Mouse (Mus musculus) heart, embryonic 13.5 days (tissue): ENCODE measurements around the gene Lhfpl2. TPM values are rescaled to one million over a fixed set of nuclear protein-coding genes. Genes with fewer than 3 reads are reported as not detected.
A peak's percentile ranks its signal among the peaks of the same experiment; 100 is the strongest.

Experiments used
- ATAC-seq: fragments of 200-750 bp; cut with Nextera tagmentation; 2 replicates; pipeline ENCODE4 v1.8.0; 2017; ENCODE audit warnings: moderate TSS enrichment; ENCODE audit not compliant: insufficient number of reproducible peaks, low FRiP score, low TSS enrichment; ENCODE audit errors: extremely low read depth
- H3K27ac ChIP-seq: fragments of 300-500 bp; sonication (generic); replicated peaks from 2 replicates; pipeline ENCODE4 v1.5.1; 2015; ENCODE audit warnings: moderate library complexity, mild to moderate bottlenecking, inconsistent platforms
- H3K27me3 ChIP-seq: fragments of 300-500 bp; sonication (generic); replicated peaks from 2 replicates; pipeline ENCODE4 v1.6.1; 2015; ENCODE audit warnings: mild to moderate bottlenecking, inconsistent platforms
- H3K36me3 ChIP-seq: fragments of 300-500 bp; sonication (generic); 2 replicates; pipeline ENCODE4 v1.6.1; 2015; ENCODE audit warnings: mild to moderate bottlenecking, inconsistent platforms
- H3K4me1 ChIP-seq: fragments of 300-500 bp; sonication (generic); 2 replicates; pipeline ENCODE4 v1.6.1; 2015; ENCODE audit warnings: inconsistent platforms
- H3K4me2 ChIP-seq: fragments of 300-500 bp; sonication (generic); 2 replicates; pipeline ENCODE4 v1.6.1; 2015; ENCODE audit warnings: inconsistent platforms, mild to moderate bottlenecking, moderate library complexity
- H3K4me3 ChIP-seq: fragments of 300-500 bp; sonication (generic); 2 replicates; pipeline ENCODE4 v1.5.1; 2015; ENCODE audit warnings: moderate library complexity, mild to moderate bottlenecking, inconsistent platforms
- H3K9ac ChIP-seq: fragments of 300-500 bp; sonication (generic); 2 replicates; pipeline ENCODE4 v1.6.1; 2015; ENCODE audit warnings: inconsistent platforms, mild to moderate bottlenecking, moderate library complexity
- H3K9me3 ChIP-seq: fragments of 300-500 bp; sonication (generic); 2 replicates; pipeline ENCODE4 v1.6.1; 2016; ENCODE audit warnings: inconsistent platforms
- WGBS: fragments of 180-500 bp; shearing (Covaris S2); methylation state at CpG from one replicate; pipeline ENCODE4 v1.1.7; 2015; ENCODE audit warnings: mixed read lengths; 5-methylcytosine and 5-hydroxymethylcytosine counted together
- polyA plus RNA-seq: library from polyadenylated mRNA; unstranded; fragments of >200 nt; fragmentation: Nextera tagmentation; extraction: Ambion mirVana; gene quantifications from 2 replicates; pipeline ENCODE4 v1.2.1, GENCODE M21; 2015

Lhfpl2 gene
- polyA plus RNA-seq, 1 experiment from 2014 or later, result 24.5 TPM

DNA sequence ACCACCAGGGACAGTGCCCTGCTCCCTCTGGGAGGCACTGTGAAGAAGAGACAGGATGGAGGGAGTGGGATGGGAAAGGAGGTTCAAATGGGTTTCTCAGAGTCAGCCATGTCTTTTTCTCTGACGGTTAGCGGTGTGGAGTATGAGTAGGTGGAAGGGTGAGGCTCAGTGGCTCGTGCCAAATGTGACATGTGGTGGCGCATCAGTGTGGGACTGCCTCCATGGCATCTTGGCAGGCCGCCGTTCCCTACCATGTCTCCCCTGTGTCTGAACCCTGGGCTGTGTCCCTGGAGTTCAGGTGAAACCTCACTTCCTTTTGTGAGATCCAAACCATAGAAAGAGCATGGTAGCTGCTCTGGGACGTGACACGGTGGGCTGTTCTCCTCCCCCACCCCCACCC lies 92.2 kb downstream of the Lhfpl2 start:
- no peak overlapping the region for H3K4me2 ChIP-seq
- H3K27ac ChIP-seq, result no peak overlapping the region
- no peak overlapping the region for H3K4me3 ChIP-seq
- H3K36me3 ChIP-seq, result 0 out of 2 replicates have a peak, but pooled peaks cover 5% of the 10 kb centered on the region
- H3K4me1 ChIP-seq, result peaks cover 33% of the 10 kb centered on the region
- WGBS, result 93% methylated on average over 8 of the region's 8 CpGs
- H3K27me3 ChIP-seq, result no peaks in the 10 kb centered on the region
- H3K9me3 ChIP-seq, result no peaks in the 10 kb centered on the region
- H3K9ac ChIP-seq, result no peak overlapping the region
- ATAC-seq, result no peak

- ATAC-seq, result no peak
- Histone ChIP-seq H3K4me1 (peaks cover 43% of the 10 kb centered on the region), H3K27me3 (no peaks in the 10 kb centered on the region), H3K27ac (no peak overlapping the region), H3K9ac (no peak overlapping the region), H3K4me3 (no peak overlapping the region), H3K9me3 (no peaks in the 10 kb centered on the region), H3K36me3 (0 out of 2 replicates have a peak, but pooled peaks cover 5% of the 10 kb centered on the region), H3K4me2 (no peak overlapping the region)
- WGBS, result 63% methylated on average over 4 of the region's 4 CpGs
These were observed 93.7 kb downstream of the Lhfpl2 start for GRCm38 (mm10) chr13:94151308-94151707.

- 0 out of 2 replicates have a peak, but pooled peaks cover 5% of the 10 kb centered on the region for H3K36me3 ChIP-seq
- no peak overlapping the region for H3K4me3 ChIP-seq
- no peak overlapping the region for H3K9ac ChIP-seq
- no peak overlapping the region for H3K27ac ChIP-seq
- no peak for ATAC-seq
- no peak overlapping the region for H3K4me2 ChIP-seq
- peaks cover 43% of the 10 kb centered on the region for H3K4me1 ChIP-seq
- H3K9me3 ChIP-seq, result peaks cover 3% of the 10 kb centered on the region; the same call in 1 of the 2 replicates
- H3K27me3 ChIP-seq, result no peaks in the 10 kb centered on the region
- WGBS, result 84% methylated on average over 10 of the region's 10 CpGs
These were observed 95.2 kb downstream of the Lhfpl2 start for GRCm38 (mm10) chr13:94152836-94153235.

- Histone ChIP-seq H3K4me1 (peaks cover 38% of the 10 kb centered on the region), H3K9ac (no peak overlapping the region), H3K4me2 (no peak overlapping the region), H3K9me3 (peaks cover 3% of the 10 kb centered on the region; the same call in 1 of the 2 replicates), H3K36me3 (0 out of 2 replicates have a peak, but pooled peaks cover 5% of the 10 kb centered on the region), H3K27me3 (no peaks in the 10 kb centered on the region), H3K27ac (no peak overlapping the region), H3K4me3 (no peak overlapping the region)
- ATAC-seq, result no peak
- WGBS, result 76% methylated on average over 6 of the region's 6 CpGs
These were observed 96.1 kb downstream of the Lhfpl2 start for GRCm38 (mm10) chr13:94153658-94154057.

GRCm38 (mm10) chr13:94154512-94155296 lies 97.1 kb downstream of the Lhfpl2 start:
- no peaks in the 10 kb centered on the region for H3K27me3 ChIP-seq
- H3K27ac ChIP-seq, result no peak overlapping the region
- H3K4me3 ChIP-seq, result no peak overlapping the region
- H3K36me3 ChIP-seq, result 0 out of 2 replicates have a peak, but pooled peaks cover 5% of the 10 kb centered on the region
- no peak for ATAC-seq
- H3K4me1 ChIP-seq, result peaks cover 40% of the 10 kb centered on the region
- H3K4me2 ChIP-seq, result no peak overlapping the region
- peaks cover 3% of the 10 kb centered on the region; the same call in 1 of the 2 replicates for H3K9me3 ChIP-seq
- WGBS, result 78% methylated on average over 15 of the region's 15 CpGs
- H3K9ac ChIP-seq, result no peak overlapping the region

- Histone ChIP-seq H3K27ac (no peak overlapping the region), H3K9me3 (peaks cover 3% of the 10 kb centered on the region; the same call in 1 of the 2 replicates), H3K4me2 (no peak overlapping the region), H3K4me1 (peaks cover 34% of the 10 kb centered on the region), H3K36me3 (0 out of 2 replicates have a peak, but pooled peaks cover 5% of the 10 kb centered on the region), H3K4me3 (no peak overlapping the region), H3K9ac (no peak overlapping the region), H3K27me3 (no peaks in the 10 kb centered on the region)
- WGBS, result 53% methylated on average over 9 of the region's 9 CpGs
- ATAC-seq, result no peak
These were observed 98.2 kb downstream of the Lhfpl2 start for GRCm38 (mm10) chr13:94155657-94156429.

DNA sequence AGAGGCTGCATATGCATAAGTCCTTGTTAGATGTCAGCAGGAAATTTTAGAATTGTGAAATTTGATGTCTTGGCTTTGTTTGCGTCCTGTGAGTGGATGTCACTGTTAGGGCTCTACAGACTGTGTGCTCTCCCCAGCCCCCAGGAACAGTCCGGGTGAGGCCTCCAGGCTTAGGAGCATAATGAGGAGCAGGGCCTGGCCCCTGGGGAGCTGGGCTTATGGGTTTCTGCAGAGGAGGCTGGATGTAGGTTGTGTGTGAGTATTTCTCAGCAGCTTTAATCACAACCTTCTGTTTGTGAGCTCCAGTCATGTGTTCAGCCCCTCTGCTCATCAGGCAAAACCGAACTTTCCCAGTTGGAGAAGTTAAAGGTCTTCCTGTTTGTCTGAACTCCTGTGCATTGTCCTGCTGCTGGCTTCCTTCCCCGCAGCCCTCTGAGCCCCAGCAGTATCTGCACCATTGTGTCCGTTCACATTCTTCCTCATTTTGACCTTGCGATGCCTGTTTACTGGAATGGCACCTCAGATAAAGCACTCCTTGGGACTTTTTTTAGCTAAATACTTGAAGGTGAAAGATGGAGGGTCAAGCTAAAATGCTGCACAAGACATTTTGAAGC lies 101.4 kb downstream of the Lhfpl2 start:
- Histone ChIP-seq H3K27ac (peak overlapping the region; percentile 80), H3K4me1 (peaks cover 27% of the 10 kb centered on the region)

DNA sequence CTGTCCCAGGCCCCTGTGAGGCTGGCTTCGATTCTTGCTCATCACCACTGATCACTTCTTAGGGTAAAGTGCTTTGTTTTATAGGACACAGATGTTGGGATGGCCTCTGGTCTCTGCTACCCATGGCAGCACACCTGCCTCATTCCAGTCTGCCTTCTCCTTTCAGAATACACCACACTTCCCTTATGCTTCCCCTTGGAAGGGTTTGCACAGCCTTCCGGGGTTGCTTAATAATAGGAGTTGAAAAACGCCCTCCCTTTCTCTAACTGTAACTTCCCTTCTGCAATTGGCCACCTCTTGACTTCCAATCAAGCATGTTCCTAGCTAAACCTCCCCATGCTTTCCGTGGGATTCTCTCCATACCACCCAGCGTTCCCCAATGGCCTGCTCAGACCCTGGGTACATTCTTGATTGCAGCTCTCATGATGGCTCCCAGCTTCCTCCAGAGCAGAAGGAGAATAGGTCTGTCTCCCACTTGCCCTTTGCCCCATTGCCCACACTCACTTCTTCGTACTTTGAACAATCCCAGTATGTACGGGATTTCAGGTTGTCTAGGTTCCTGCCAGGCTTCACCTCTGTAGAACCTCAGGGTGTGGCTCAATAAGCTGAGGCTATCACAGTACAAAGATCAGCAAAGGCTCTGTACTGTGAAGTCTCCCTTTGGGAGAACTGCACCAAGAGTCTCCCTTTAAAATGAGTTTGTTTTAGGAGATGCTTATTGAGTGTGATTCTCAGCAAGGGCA lies 102.1 kb downstream of the Lhfpl2 start:
- no peak overlapping the region for H3K9ac ChIP-seq
- no peak for ATAC-seq
- 77% methylated on average over 7 of the region's 7 CpGs for WGBS

More for the DNA sequence above, 101.4 kb downstream of the Lhfpl2 start:
- WGBS, result 31% methylated on average over 6 of the region's 6 CpGs
- ATAC-seq, result no peak; the same call in 1 of the 2 replicates
- no peak overlapping the region for H3K4me2 ChIP-seq
- H3K4me3 ChIP-seq, result no peak overlapping the region
- 0 out of 2 replicates have a peak overlapping the region, but pooled peaks have one; percentile 33 for H3K9ac ChIP-seq
- H3K27me3 ChIP-seq, result no peaks in the 10 kb centered on the region
- H3K9me3 ChIP-seq, result peaks cover 3% of the 10 kb centered on the region; the same call in 1 of the 2 replicates
- no peaks in the 10 kb centered on the region for H3K36me3 ChIP-seq

GRCm38 (mm10) chr13:94164501-94164900 lies 106.9 kb downstream of the Lhfpl2 start:
- Histone ChIP-seq H3K4me1 (peaks cover 12% of the 10 kb centered on the region), H3K27ac (no peak overlapping the region), H3K27me3 (no peaks in the 10 kb centered on the region), H3K9me3 (no peaks in the 10 kb centered on the region), H3K4me3 (no peak overlapping the region), H3K36me3 (no peaks in the 10 kb centered on the region), H3K9ac (no peak overlapping the region), H3K4me2 (no peak overlapping the region)
- 66% methylated on average over 6 of the region's 6 CpGs for WGBS
- no peak for ATAC-seq

More for the DNA sequence above, 102.1 kb downstream of the Lhfpl2 start:
- no peak overlapping the region for H3K4me2 ChIP-seq
- no peak overlapping the region for H3K4me3 ChIP-seq
- H3K27ac ChIP-seq, result peak overlapping the region; percentile 80
- H3K9me3 ChIP-seq, result peaks cover 3% of the 10 kb centered on the region; the same call in 1 of the 2 replicates
- no peaks in the 10 kb centered on the region for H3K36me3 ChIP-seq
- no peaks in the 10 kb centered on the region for H3K27me3 ChIP-seq
- H3K4me1 ChIP-seq, result peaks cover 27% of the 10 kb centered on the region

DNA sequence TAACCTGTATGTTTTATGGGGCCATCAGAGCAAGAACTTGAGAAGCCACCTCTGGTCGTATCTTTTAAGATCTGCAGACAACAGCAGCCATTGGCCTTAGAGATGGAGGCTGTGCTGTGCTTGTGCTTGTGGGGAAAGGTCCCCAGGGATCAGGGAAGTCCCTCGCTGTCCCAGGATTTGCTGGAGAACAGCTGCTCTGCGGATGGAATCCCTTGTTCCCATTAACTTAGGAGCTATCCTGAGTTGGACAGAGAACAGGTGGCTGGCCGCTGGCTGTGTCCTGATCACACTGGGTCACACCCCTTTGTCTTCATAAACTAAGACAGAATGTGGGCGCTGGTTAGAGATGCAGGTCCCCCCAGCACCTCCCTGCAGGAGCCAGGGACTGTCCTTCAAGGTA lies 110.7 kb downstream of the Lhfpl2 start:
- WGBS, result 73% methylated on average over 5 of the region's 5 CpGs

More for the DNA sequence above, 110.7 kb downstream of the Lhfpl2 start:
- no peaks in the 10 kb centered on the region for H3K36me3 ChIP-seq
- H3K4me3 ChIP-seq, result no peak overlapping the region
- H3K9ac ChIP-seq, result no peak overlapping the region
- ATAC-seq, result no peak
- H3K4me2 ChIP-seq, result no peak overlapping the region
- no peaks in the 10 kb centered on the region for H3K9me3 ChIP-seq
- H3K4me1 ChIP-seq, result peaks cover 37% of the 10 kb centered on the region
- H3K27me3 ChIP-seq, result no peaks in the 10 kb centered on the region
- H3K27ac ChIP-seq, result no peak overlapping the region
